Mouse (Mus musculus): ENCODE results near the gene Map4k3.
"Not testable (repeated sequence)": the region's sequence is repeated elsewhere in the genome, so short reads cannot be mapped to it uniquely, and the experiment has no call there.

Gene Map4k3

DNA sequence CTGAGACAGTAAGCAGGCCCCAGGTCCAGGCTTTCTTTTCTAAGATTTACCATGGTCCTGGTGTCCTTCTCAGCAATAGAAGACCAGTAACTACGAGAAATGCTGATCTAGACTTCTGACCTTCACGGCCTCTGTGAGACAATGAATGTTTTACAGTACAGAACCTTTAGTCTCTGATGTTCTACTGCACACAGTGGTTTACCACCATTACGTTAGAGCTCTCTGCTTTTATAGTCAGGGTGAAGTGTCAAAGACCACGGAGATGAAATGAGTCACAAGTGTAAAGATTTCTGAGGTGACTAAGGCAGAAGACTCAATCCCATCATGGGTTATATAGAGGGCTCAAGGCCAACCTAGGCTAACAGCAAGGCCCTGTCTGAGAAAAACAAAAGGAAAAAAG, 95.9 kb downstream of the Map4k3 start:
- DNase-seq (ENCODE audit: low read depth, low spot score): no peak

DNA sequence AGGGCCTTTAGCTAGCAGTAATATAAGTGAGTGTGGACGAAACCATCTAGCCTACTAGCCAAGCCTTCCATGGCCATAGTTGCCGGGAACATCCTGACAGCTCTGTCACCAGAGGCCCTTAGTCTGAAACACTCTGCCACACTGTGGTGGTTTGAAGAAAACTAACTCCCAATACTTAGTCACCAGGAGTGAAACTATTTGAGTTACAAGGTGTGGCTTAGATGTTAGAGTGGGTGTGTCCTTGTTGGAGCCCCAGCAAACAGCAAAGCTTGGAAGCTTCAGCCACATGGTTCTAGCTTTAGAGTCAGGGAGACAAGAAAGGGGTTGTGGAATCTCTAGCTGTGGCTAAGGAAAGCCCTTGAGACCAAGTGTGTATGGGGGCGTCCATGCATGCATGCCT, 97.3 kb downstream of the Map4k3 start:
- DNase-seq (ENCODE audit: low read depth, low spot score): no peak

DNA sequence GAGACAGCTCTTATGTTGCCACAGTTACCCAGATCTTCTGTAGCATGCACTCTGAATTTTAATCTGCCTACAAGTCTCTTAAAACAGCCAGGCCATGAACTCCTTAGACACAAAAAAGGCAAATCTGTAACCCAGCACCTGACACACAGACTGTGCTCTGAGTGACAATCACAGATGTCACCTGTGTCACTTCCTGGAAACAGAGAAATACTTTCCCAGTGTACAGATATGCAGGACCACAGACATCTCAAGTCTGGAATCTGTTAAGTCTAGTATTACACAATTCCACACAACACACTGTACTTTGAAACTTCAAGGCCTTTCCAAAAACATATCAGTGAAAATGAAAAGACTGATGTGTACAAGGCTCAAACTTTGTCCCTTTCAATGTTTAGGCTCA, 103.3 kb downstream of the Map4k3 start:
- no peak for DNase-seq (ENCODE audit: low read depth, low spot score)

DNA sequence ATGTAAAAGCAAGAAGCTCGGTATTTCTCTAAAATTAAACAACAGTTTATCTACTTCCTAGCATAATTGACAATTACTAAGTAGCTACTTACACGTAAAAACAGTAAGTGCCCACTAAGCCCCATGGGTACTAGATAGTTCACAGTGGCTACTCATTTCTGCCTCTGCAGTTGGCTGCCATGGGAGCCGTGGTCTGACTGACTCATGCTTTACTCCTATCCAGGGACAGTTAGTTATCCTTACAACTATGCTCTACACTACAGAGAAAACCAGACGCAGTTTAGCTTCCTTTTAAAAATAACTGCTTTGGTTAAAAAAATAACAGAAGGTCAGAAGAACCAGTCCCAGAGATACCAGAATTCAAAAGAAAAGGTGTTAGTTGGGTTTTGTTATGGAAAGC, 106.6 kb downstream of the Map4k3 start:
- no peak for DNase-seq (ENCODE audit: low read depth, low spot score)

DNA sequence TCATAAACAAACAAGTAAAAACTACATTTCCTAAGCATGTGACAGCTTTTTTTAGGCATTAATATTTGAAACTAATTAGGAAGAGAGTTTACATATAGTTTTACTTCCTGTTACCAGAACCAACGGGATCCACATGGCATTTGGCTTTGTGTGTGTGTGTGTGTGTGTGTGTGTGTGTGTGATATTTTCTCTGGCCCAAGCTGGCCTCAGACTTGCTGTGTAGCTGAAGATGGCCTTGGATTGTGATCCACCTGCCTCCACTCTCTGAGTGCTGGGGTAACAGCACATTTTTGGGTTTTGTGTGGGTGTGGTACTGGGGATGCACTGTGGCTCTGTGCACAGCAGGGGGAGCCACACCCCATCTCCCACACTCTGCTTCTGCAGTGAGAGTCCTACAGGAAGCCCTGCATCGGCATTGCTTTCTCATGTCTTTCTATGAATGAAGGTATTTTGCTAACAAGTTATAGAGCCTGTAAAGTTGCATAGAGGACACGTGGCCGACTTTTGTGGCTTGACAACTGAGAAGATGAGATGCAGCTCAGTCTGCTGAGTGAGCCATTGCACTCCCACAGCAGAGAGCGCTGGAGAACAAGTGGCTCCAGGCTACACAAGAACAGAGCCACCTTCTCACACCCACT, 107.4 kb downstream of the Map4k3 start:
- peak; percentile 16 for DNase-seq (ENCODE audit: low read depth, low spot score)

DNA sequence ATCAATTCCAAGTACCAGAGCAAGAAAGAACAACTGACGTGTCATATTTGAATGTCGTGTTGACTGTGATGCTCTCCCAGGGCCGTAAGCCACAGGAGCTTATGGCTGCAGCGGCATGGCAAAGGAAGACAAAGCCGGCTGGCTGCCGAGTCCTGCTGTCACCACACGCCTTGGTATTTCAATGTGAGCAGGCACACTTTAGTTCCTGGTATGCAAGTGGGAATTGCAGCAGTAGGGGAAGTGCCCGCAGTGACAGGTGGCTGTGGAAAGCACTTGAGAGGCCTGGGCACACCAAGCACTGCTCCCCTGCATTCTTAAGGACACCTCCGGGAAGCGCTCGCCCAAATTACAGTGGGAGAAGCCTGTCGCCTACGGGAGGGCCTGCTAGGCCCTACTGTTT, 108.7 kb downstream of the Map4k3 start:
- no peak for DNase-seq (ENCODE audit: low read depth, low spot score)

DNA sequence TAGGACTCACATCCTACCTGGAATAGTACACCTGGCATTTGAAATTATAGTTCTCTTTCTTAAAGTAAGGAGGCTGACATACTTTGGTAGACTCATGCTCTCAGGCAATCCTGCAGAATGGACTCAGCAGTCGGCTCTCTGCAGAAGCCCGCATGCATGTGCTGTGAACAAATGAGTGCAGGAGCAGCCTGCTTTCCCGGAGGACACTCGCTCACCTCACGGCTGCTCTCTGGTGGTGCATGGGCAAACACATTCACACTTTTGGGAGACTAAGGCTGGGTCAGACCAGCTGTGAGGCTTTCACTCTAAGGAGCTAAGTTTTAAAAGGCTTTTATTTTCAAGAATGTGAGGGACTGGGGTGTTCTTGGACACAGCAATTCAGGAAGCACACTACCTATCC, 109.4 kb downstream of the Map4k3 start:
- DNase-seq (ENCODE audit: low read depth, low spot score): no peak

DNA sequence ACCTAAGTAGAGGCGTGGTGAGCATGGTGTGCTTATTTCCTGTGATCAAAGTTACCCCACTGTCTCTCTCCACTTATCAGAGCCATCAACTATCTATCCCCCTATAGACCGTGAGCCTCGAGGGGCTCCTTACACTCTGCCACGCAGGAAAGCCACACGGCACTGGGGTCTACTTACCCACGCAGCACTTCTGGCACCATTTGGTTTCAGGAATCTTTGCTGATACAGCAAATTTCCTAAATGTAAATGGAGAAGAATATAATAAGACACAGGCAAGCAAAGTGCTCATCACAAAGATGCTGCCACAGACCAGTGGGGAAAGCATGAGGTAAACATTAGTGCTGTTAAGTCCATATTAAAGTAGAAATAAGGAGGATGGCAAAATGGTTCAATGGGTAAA, 124.5 kb downstream of the Map4k3 start:
- no peak for DNase-seq (ENCODE audit: low read depth, low spot score)

DNA sequence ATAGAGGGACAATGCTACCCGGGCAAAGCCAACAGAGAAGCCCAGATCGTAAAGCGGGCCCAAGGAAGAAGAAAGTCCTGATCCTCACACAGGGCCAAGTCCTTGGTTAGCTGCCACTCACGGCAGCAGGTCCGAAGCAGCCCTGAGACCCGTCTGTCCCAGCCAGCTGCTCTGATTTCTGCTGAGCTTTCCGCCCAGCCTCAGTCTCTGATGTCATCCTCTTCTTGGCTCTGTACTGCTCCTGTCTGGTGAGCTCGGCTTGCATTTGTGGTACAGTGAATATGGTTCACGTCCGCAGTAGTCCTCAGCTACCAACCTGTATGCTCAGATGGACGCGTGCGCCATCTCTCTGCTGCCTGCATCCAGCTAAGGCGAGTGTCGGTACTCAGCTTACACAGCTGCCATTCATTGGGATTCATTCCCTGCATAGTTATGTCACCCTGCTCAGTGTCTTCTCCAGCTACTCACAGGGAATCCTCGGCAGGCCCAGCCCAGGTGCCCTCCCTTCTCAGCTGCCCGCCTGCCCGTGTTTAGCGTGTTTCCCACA, 125.1 kb downstream of the Map4k3 start:
- DNase-seq (ENCODE audit: low read depth, low spot score): no peak

DNA sequence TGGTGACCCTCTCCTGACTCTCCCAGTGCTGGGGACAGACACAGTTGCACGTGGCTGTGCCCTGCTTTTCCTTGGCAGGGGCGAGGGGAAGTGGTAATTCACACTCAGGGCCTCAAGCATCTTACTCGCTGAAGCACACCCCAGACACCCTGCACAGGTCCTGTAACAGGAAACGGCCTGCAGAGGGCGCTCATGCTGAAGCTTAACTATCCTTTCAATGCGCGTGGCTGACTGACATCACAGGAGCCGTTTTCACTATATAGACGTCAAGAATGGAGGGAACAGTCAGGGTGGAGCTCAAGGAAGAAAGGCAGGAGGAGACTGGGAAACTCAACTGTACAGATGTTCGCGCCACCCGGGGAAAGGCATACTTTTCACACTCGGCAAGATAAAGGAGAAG, 126.9 kb downstream of the Map4k3 start:
- no peak for DNase-seq (ENCODE audit: low read depth, low spot score)

DNA sequence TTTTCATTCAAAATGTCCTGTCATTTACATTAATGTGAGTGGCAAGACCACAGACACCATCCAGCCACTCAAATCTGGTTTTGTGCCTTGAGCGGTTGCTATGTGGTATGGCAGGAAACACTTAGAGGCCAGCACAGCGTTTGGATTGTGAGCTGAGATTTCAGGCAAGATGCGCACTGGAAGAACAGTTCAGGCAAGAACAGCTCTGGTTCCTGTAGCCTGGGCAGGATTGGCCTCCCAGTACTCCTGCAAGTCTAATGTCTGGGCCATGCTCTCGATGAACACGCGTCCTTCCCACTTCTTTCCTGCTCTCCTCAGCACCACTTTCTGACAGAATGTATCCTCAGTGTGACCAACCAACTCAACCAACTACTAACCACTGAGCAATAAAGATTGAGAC, 145.2 kb downstream of the Map4k3 start:
- no peak for DNase-seq (ENCODE audit: low read depth, low spot score)

DNA sequence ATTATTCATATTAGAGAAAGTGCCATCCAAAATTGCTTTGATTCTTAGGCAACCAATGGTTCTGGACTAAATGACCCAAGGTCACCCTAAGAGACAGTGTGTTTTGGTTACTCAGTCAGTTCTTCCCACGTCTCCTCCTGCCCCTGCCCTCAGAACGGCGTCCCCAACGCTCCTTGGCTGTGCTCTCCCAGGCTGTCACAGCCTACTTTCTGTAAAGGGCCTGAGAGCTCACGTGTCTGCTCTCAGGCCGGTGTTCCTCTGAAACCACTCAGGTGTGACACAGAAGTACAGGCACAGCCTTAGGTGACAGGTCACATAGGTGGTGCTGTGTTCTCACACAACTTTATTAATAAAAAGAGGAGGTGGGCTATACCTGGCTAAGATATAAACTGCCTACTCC, 148.4 kb downstream of the Map4k3 start:
- no peak for DNase-seq (ENCODE audit: low read depth, low spot score)

DNA sequence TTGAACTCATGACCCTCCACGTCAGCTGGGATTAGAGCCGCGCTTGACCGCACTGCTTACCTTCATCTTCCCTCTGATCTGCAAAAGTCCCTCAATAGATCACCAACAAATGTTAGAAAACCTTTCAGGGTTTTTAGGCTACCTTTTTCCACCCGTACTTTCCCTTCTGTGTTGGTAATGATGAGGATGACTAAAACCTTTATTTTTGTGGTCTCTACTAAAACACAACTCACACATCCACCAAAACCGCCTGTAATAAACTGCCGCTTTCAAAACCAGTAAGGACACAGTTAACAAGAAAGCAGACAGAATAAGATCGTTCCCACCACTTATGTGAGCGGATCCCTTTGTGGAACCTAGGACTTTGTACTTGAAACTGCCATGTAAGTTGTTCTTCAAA, 149.2 kb downstream of the Map4k3 start:
- no peak for DNase-seq (ENCODE audit: low read depth, low spot score)

DNA sequence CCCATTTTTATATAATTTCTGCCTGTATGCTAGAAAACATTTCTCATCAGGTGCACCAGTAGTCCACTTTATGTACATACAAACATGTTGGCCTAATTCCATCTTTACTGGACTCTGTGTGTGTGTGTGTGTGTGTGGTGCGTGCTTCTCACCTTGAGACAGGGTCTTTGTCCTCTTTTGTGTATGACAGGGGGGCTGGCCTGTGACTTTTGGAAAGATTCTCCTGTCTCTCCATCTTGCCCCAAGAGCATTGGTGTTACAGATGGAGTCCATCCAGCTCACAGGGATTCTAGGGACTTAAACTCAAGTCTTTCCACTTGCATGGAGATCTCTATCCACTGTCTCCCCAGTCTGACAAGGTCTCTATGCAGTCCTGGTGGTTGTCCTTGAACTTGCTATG, 150.2 kb downstream of the Map4k3 start:
- no peak for DNase-seq (ENCODE audit: low read depth, low spot score)

DNA sequence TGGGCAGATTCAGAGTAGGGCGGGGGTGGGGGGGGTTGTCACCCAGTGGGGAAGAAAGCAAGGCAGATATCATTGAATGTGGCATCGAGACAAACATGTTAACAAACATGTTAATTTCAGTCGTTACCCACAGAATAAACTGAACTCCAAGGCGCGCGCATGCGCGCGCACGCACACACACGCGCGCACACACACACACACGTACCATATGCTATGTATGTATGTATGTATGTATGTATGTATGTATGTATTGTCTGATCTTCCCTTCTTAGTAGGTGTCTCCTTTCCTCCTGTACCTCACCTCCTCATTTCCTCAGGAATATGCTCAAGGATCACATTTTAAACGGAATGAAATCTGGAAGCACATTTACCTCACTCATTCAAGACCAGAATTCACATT, 150.6 kb downstream of the Map4k3 start, which contains the start of gene Cdkl4:
TSS of gene Cdkl4 (minus strand) at position 175 of the 400 bp plus-strand sequence.
- DNase-seq (ENCODE audit: low read depth, low spot score): no peak

DNA sequence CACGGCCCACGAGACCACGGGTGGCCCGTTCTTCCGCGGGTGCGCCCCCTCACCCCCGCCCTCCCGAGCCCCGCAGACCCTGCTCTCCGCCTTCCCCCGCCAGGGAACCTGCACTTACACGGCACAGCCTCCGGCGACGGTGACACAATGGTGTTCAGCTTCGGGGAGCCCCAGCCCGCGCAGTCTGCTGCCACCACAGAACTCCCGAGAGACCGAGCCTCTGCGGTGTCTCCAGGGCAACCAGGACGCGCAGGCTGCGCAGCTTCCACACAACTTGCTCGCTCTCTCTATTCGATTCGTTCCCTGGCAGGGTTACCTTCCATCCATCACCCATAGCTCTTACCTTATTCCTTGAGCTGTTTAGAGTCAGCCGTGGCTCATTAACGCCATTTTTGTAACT, 151.1 kb downstream of the Map4k3 start:
- no peak for DNase-seq (ENCODE audit: low read depth, low spot score)

DNA sequence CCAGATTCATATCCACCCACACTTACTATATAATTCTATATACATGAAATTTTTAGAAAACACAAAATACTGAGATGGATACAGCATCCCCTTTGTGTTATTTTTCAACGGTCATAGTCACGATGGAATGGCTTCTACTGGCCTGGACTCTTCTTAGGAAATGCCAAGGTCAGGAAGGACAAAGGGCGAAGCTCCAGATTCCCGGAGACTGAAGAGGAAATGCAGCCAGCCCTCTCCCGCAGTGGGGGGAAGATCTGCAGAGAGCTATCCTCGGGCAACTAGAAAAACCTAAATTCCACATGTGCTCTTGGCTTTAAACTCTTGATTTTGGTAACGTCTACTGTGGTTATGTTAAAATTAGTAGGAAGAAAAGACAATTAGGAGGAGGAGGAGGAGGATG, 153.3 kb downstream of the Map4k3 start:
- DNase-seq (ENCODE audit: low read depth, low spot score): no peak

DNA sequence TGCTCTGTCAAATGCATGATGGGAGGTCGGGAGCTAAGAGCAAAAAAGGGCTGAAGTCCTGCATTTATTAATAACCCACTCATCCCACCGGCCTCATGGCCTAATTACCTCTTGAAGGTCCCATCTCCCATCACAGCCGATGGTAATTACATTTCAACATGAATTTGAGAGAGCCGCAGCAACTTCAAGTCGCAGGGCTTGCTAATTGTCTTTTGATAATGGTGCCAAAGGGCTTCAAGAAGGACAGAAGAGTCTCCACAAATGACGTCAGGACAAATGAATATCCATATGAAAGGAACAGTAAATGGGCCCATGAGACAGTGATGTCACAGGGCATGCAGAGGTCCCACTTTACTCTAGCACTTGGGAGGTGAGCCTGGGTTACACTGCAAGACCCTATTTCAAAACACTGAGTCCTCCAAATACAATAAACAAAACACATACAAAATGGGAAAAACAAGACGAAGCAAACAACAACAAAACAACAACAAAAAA, 153.8 kb downstream of the Map4k3 start:
- no peak for DNase-seq (ENCODE audit: low read depth, low spot score)

DNA sequence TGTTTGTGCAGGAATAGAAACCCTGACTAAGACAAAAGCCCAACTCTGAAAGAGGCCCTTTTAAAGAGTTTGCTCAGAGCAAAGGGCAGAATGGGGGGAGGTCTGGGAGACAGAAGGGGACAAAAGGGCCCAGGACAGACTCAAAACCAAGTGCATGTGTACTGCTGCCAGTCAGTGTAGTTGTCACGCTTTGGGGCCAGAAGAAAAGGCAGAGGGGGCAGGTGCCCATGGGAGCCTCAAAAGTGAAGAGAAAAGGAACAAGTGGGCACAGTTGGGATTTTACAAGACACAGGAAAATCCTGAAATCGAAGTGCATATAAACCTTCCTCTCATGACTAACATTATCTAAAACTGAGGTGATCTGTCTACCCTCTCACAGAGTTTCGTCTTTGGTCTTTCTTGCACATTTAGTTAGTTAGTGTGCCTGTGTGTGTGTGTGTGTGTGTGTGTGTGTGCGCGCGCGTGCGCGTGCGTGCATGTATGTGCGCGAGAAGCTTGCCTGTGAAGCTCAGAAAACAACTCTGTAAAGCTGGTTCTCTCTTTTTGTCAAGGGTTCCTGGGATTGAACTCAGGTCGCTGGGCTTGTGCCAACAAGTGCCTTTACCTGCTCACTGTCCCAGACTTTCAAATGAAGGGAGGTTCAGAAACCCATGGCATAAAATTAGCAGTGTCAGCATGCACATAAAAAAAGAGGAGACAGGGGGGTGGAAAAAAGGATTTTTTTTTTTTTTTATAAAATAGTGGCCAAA, 155.9 kb downstream of the Map4k3 start:
- DNase-seq (ENCODE audit: low read depth, low spot score): no peak

DNA sequence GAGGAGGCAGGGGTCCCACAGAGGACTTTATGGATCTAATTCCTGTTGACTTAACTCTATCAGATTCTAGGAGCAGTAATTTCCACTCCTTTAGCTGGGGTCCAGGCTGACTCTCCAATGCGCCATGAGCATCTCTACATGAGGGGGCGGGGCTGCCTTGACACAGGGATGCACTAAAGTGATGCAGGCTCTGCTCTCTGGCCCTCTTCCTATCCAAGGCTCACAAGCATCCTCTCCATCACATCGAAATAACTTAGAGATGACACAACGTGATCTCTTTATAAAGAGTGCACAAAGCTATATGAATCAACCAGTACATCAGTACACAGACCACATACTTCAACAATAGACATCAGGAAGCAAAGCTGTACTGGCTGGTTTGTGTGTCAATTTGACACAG, 156.8 kb downstream of the Map4k3 start:
- no peak for DNase-seq (ENCODE audit: low read depth, low spot score)

DNA sequence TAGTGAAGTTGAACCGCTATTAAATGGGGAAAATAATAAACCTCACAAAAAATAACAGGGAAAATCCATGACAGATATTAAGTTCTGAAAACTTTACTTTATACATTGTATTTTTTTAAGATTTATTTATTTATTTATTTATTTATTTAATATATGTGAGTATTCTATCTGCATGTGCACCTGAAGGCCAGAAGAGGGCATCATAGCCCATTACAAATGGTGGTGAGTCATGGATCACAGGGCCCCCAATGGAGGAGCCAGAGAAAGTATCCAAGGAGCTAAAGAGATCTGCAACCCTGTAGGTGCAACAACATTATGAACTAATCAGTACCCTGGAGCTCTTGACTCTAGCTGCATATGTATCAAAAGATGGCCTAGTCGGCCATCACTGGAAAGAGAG, 158.6 kb downstream of the Map4k3 start:
- not testable (repeated sequence) for DNase-seq (ENCODE audit: low read depth, low spot score)

DNA sequence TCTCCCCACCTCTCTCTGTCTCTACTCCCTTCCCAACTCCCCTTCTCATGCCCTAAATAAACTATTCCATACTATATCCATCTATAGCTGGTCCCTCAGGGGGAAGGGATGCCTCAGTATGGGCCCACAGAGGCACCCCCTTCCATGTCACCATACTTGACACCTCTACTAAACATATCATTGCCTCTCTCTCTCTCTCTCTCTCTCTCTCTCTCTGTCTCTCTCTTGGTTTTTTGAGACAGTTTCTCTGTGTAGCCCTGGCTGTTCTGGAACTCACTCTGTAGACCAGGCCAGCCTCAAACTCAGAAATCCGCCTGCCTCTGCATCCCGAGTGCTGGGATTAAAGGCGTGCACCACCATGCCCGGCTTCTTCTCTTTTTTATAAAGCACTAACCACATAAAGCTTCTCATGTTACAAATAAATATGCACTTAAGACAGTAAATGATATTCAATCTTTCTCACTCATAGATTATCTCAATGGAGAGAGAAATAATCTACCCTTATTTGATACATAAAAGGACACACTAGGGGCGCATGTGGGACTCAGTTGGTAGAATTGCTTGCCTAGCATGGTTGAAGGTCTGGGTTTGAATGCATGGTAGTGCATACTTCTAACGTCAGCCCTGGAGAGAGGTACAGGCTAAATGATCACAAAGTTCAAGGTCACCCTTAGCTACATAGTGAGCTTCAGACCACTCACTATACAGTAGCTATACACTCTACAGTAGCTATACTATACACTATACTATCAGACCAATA, 159.3 kb downstream of the Map4k3 start:
- no peak for DNase-seq (ENCODE audit: low read depth, low spot score)
